Mouse (Mus musculus): ENCODE measurements at regions not wholly inside any gene's neighbourhood (a gene's known extent, or its start where the extent isn't known, plus 50 kb on each side); places are given as distances from the start of the nearest gene placed in this dataset.
A peak's percentile ranks its signal among the peaks of the same experiment; 100 is the strongest.

DNA sequence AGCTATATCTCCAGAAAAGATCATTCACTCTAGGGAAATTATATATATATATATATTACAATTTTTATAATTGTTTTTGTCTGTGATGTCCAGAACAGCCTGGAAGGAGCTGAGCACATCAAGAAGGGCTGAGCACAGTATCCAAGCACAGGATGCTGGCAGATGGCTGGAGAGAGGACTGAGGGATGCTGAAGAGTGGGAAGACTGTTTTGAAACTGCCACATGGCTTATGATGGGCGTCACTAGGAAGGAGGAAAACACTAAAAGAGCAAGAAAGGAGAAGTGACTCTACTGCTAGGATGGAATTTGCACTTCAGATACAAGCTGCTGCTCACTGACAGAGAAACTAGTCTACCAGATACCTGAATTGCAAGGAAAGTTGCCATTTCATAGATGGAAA, 50.4 kb upstream of the Atg10 start:
- no peak for DNase-seq (ENCODE audit: low read depth)

DNA sequence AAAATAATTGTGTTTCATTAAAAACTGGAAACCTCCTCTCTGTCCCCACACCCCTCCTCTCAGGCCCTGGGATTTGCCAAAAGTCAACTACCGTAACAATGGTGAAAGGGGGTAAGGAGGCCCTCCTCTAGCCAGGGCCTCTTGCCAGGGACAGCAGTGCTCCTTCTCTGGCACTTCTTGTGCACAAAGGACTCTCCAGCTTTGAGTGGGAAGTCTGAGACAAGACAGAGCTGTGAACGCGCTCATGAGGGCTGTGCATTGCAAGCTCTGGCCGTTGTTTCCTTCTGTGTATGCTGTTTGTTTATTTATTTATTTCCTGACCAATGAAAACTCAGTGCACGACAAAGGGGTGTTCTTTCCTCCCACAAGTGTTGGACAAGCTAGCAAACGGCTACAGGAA, 50.8 kb upstream of the Atg10 start:
- no peak for DNase-seq (ENCODE audit: low read depth)

DNA sequence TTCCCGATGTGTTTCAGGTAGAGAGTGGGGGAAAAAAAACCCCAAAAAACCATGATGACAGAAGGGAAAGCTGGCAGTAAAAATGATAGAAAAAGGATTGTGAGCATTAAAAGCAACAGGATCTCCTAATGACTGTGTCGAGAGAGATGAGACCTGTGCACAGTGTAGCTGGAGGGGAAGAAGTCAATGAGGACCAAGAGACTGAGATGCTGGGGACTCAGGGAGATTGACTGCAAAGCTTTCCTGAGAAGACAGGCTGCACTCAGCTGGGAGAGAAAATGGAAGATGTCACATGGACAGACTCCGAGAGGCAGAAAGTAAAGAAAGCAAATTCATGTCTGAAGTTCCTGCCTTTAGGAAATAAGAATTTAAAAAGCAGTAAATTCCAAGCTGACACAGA, 55.7 kb upstream of the Atg10 start:
- no peak for DNase-seq (ENCODE audit: low read depth)

DNA sequence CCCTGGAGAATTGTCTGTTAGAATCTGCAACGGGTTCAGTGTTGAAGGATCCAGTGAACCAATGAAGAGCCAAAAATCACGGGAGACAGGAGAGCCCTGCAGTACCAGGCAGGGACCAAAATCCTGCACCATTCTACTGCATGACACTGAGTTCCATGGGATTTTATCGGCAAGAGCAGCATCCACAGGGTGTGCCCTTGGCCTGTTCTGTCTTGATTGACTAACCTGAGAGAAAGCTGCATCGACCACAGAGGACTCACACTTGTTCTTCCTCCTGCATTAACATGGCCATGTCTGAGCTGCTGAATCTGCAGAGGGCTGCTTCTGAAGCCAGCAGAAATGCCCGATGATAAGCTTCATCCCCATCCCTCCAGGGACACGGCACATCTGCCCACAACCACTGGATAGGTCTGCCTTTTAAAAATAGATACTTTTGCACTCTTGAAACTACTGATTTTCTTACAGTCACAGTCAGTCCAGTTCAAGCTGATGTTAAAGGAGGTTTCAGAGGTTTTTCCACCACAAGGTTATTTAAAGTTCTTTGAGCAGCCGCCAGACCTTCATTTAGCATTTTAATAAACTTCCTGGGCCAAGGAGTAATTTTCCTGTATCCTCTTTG, 71.9 kb upstream of the Atg10 start:
- no peak for DNase-seq (ENCODE audit: low read depth)

DNA sequence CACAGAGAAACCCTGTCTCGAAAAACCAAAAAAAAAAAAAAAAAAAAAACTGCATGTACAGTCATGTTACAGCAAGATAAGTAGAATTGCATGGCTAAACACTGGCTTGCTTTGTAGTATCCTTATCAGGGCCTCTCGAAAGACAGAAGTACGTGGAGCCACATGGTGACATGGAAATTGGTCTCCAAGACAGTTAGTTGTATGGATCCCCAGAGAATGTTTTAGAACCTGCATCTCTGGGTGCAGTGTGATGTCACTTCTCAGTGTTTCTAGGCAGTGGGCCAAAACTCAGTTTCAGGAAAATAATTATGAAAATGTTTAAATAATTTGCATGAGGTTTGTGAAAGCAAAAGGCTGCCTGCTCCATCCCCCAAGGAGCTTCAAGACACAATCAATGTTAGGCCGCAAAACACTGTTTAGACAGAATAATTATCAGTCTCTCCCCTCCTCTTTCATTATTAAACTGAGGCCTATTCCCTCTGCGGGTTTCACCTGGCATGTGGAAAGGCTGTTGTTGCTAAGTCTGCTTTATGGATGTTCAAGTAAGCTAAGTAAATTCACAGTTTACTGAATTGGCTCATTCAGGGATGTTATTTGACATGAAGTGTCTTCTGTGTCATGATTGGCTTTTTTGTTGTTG, 72.9 kb upstream of the Atg10 start:
- no peak for DNase-seq (ENCODE audit: low read depth)

DNA sequence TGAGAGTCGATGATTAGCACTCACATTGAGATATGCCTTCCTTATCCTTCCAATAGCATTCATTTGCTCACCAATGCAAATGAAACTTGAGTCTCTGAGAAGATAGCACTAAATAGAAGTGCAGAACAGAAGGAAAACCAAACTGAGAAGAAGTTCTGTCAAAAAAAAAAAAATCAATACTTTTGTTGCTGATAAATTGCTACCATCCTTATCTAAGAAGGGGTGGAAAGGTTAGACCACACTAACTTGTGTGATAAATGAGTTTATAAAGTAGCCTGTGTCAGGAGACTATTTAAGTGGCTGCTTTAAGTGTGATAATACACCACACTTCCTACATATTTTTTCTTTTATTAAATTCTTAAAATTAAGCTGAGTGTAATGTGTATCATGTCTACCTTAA, 78.1 kb upstream of the Atg10 start:
- no peak for DNase-seq (ENCODE audit: low read depth)

DNA sequence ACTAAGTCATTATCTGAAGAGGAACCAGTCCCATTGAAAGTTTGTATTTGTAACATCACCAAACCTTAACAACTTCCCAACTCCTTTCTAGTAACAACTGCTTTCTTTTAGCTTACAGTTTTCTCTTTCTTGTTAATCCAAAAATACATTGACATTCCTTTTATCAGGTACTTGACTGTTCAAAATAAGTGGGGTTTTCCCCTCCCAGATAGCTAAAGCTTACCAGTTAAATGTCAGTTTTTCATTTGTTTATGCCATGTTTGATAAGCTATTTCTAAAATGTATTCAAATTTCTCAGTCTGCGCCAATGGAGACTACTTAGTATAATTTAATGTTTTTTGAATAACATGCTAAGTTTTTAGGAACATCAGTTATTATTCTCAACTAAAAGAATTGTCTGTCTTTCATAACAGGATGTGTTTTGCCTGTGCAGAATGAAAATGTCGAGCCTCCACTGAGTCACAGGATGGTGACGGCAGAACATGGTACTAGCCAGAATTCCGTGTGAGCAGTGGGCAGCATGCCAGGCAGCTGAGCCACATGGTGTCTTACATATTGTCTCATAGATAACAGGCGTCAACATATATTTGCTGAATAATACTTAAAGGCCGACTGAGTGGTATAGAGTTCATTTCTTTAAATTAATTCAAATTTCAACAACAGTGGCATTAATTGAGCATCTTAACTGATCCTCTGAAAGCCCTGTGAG, 82.1 kb upstream of the Atg10 start:
- peak; percentile 54 for DNase-seq (ENCODE audit: low read depth)

DNA sequence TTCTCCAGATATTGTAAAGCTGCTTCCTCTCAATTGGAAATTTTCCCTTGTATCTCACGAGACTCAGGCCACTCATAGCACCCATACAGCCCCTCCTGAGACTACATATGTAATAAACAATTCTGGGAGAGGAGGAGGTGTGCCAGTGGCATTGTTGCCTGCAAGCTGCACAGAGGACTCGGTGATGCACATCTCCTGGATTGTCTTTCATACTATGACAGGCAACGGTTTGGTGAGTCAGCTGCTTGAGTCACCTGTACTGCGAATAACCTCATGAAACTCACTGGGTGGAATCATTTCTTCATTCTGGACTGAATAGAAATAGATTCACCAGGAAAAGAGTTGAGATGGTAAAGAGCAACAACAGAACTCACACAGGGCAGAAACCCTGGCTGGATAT, 82.8 kb upstream of the Atg10 start:
- peak; percentile 3 for DNase-seq (ENCODE audit: low read depth)

DNA sequence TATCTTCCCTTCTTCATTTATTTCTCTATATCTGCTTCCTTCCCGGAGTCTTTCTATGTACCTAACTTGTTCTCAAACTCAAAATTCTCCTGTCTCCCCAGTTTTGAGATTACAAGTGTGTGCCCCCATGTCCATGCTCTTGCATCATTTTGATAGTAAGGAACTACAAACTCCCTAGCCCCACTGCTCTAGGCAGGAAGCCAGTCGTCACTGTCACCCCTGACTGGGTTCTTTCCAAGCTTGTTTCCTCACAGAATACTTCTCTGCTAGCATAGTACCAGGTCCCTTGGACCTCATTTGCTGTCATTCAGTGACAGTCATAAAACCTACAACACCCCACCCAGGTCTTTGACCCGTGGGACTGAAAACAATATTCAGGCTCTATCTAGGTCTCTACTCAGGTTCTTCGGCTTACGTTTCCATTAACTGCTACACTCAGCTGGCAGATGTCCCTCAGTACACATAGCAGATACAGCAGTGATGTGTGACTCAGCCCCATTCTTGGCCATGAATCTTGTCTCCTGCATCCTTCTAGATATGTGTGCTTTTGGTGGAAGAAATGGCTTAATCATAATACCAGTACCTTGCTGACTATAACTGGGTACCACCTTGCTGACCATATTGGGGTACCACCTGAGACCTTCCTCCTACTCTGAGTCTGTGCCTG, 89.3 kb upstream of the Atg10 start:
- peak; percentile 27 for DNase-seq (ENCODE audit: low read depth)

DNA sequence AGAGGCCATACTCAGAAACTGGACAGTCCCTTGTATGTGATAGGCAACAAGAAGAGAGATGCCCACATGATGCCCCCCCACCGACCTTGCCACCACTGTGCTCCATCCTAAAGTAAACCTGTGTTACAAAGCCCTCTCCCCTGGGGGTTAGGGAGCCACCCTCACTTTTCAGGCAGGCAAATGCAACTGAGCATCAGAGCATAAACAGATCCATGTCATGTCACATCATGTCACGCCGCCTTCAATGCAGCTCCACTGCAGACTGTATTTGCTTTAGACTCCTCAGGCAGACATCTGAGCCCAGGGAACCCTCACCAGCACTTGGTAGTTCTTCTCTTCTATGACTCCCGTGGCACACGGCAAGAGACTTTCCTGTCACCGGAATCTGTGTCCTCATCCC, 98.6 kb upstream of the Atg10 start:
- DNase-seq (ENCODE audit: low read depth), result no peak

DNA sequence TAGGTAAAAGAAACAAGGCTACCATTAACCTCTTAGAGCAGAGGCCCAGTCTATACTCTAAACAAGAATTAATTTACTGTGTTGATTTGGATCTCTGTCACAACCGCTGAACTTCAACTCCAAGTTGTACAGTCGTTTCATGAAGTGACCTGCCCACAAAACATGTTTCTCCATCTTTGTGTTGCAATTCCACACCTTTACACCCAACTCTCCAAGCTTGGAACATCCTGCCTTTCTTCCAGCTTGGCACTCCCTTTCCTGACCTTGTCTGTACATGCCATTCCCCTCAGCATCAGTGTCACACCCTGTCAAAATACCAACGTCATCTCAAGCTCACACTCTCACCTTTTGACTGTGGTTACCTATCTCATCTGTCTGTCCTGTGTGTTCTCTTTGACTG, 103.1 kb upstream of the Atg10 start:
- no peak for DNase-seq (ENCODE audit: low read depth)

DNA sequence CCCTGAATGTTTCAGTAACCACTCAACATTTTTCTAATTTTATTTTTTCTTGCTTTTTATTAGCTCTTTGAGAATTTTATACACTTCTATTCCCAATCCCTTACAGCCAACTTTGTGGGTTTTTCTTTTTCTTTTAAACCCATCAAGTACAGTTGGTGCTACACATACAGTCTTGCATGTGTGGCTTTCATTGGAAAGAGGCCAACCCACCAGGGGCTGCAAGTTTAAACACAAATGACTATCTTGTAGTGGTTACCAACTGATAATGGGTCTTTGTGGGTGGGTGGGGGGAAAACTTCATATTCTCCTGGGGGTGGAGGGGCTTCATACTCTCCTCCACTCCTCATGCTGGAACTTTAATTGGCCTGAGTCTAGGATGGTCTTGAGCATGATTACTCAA, 110.5 kb upstream of the Atg10 start:
- no peak for DNase-seq (ENCODE audit: low read depth)

DNA sequence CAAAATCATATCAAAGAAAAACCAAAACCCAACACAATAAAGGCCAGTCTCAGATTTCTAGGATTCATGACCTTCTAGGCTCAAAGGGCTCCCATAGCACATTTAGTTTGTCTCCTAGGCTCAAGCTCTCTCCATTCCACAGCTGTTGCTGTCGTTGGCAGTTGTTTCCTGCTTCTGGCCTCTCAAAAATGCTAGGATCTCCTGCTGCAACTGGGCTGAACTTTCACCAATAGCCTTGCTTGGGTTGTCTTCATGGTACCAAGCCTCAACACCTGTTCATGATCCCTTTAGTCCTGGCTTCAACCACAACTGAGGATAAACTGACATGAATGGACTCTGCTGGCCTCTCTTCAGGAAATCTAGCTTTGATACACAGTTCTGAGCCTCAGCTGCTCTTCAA, 115.9 kb upstream of the Ssbp2 start:
- no peak for DNase-seq (ENCODE audit: low read depth)

DNA sequence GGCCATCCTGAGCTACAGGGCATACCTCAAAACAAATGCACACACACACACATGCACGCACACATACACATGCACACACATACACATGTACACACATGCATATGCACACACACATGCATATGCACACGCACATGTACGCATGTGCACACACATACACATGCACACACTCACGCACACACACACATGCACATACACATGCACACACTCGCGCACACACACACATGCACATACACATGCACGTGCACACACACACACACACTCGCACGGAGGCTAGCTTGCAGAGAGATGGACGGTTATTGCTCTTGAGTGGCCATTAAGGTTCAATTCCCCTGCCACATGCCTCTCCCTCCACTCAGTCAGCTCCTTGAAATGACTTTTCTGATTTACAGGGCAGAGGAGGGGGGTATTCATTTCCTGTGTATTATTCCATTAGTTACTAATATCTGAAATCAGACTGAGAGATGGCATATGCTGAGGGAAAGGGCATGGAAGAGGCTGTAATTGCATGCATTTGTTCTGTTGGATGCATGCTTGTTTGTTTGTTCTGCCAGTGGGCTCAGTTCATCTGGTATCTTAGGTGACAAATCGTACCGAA, 111.5 kb upstream of the Ssbp2 start:
- no peak for DNase-seq (ENCODE audit: low read depth)

DNA sequence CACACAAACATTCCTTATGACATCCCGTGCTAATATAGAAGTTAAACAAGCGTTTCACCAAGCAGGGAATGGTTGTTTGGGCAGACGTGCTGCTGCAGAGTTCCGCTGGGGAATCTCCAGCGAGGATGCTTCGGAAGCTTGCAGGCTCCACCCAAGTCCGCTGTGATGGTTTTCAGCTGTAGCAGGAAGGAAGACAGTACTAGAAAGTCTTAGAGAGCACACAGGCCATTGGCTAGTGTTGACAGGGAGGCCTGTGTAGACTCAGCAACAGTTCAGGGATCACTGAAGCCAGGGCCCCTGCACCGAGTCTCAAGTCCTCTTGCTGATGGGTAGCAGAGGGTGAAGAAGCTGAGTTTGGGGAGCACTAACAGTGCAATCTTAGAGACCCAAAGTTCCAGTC, 107.8 kb upstream of the Ssbp2 start:
- DNase-seq (ENCODE audit: low read depth), result no peak

DNA sequence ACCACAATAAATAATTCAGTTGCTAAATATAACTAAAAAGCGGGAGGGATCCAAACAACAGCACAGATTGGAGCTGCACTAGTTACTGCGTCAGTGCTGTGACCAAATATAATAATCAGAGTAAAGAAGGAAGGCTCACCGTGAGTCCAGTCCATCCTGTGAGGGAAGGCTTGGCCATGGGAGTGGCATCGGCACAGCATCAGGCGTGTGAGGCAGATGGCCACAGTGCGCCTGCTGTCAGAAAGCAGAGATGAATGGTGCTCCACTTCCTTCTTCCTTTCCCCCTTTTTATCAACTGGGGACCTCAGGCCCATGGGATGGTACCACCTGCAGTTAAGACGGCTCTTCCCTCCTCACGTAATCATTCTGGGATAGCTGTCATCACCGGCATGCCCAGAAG, 103.6 kb upstream of the Ssbp2 start:
- DNase-seq (ENCODE audit: low read depth), result no peak

DNA sequence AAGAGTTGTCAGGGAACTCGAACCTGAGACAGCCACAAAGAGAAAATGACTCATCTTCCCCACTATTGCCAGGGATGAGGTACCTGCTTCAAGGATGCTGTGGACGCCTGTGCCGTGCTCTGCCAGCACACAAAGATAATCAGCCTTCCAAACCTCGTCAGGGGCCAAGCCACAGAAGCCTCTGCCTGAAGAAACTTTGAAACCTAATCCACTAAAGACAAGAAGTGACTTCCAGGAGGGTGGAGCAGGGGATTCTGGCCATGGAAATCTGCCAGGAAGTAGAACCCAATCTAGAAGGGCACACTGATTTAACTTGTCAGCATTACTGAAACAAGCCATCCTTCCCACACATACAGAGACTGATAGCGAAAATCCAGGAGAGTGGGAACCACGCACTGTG, 100.0 kb upstream of the Ssbp2 start:
- DNase-seq (ENCODE audit: low read depth), result no peak

DNA sequence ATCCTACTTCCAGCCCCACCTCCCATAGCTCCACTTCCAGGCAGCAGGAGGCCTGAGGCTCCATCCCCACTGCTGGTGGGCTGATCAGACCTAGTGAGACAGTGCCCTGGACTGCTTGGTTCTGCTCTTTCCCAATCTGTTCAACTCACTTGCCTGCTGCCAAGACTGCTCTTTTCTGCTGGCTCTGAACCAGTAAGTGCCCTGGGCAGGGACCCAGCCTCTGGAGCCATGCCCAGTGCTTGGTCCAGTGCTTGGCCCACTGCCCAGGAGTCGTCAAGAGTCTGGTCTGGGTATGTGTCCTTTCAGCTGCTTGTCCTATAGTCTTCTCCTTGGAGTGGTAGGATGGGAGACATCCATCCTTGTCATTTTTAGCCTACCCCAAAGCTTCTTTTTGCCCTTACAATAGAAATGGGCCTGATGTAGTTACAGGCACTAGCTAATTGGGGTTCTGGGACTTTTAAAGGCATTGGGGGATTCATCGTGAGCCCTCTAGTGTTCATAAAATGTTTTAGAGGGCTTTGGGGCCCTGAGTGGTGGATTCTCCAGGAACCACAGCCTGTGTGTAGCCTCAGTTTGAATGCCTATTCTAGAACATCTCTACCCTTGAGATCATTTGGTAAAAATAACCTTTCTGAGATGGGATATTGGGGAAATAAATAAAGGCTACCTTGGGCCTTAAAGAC, 94.7 kb upstream of the Ssbp2 start:
- peak; percentile 88 for DNase-seq (ENCODE audit: low read depth)

DNA sequence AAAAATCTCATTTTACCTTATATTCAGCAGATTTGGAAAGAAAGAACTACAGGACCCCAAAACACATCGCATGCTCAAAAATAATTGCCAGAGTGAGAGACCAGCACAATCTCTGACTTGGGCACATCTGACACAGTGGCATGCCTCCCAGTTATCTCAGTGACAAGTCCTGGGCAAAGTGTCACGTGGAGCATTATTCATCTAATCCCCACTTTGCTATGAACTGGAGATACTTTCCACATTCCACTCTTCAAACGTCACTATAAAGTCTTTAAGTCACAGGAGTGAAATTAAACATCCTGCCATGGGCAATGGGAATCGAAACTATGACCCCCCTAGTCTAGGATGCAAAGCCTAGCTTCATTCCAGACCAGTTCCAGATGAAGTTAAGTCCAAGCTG, 93.5 kb upstream of the Ssbp2 start:
- no peak for DNase-seq (ENCODE audit: low read depth)

DNA sequence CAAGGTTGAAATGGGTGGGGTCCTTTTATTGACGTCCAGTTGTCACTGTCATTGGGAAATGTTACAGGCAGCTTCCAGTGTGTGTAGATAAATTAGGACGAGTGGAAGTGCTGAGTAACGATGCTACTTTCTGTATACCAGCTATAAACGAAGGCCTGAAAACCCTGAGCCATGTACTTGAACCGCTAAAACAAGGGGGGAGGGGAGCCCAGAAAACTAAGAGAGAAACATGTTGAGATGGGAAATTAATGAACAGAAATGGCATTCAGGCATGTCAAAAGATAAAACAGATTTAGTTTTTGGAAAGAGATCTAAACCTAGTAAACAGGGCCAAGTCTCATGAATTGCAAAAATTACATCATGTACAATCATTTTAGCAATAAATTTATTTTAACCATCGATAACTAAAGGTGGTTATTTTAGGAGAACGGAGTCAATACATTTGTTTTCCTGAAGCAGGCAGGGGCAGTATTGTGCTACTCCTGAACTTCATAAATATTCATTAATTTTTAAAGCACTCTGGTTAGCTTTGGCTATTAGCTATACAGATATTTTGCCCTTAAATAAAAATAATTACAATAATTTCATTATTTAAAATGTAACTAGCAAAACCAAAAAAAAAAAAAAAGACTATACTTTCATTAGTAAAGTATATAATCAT, 92.1 kb upstream of the Ssbp2 start:
- DNase-seq (ENCODE audit: low read depth), result no peak

DNA sequence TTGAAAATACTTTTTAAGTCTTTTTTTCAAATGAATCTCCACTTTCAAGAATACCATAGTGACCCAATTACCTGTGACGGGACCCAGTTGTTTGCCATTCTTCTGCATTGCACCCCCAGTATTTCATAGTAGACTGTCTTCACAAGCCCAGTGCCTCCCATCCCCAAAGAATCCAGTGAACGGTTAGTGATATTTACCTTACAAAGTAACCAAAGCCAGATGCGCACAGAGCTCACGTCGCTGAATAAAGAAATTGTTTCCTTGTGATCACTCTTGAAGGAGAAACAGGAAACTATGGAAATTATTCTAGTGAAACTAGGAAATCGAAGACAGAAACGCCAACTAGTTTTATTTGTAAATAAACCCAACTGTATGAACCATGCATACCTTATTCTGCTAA, 91.4 kb upstream of the Ssbp2 start:
- no peak for DNase-seq (ENCODE audit: low read depth)

DNA sequence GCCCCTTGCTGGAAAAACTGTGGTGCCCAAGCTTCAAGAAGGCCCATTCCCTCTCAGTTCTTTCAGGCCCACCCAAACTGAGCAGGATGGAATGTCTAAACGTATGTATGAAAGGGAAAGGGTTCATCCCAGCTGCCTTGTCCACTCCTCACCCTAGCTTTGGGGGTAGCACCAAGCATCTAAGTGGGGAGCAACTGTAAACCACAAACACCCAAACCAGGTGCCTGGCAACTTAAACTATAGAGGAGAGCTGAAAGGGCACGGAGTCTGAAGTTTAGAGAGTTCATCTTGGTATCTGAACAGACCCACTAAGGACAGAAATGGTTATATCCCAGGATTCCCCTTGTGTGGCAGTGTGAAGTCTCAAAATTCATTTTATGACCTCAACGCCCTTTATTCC, 90.1 kb upstream of the Ssbp2 start:
- no peak for DNase-seq (ENCODE audit: low read depth)

All from NIH3T3 (cell line).